In genomic region chr13:52765508-52766181, GRCm38 (mm10) we compare ENCODE assay signal across 7 mouse cellular contexts.
DNase-seq lines count a peak whose midpoint lies in the region; ATAC-seq and TF ChIP-seq lines count a peak whose summit lies in the region.

No protein-coding gene starts in this region.

- 17% methylated on average over 13 of the region's 13 CpGs for WGBS in hindbrain, embryonic 15.5 days
- WGBS in limb, embryonic 10.5 days, result 18% methylated on average over 13 of the region's 13 CpGs
- 11% methylated on average over 13 of the region's 13 CpGs for WGBS in olfactory bulb, adult 2 months

- peak overlapping the region; percentile 12; the same call in 1 of the 2 replicates for H3K27ac ChIP-seq in hindbrain, embryonic 15.5 days (replicated peaks)
- H3K27ac ChIP-seq in limb, embryonic 10.5 days, result no peak overlapping the region; the same call in none of the 2 replicates
- H3K27ac ChIP-seq in olfactory bulb, adult 2 months (ENCODE audit: insufficient read depth, low read depth, low read length), result peak overlapping the region; percentile 78

- TF ChIP-seq POLR2A in olfactory bulb, adult 2 months (IDR thresholded peaks at IDR 0.05; ENCODE audit: insufficient read depth, low read depth, low read length), result no peak

- H3K36me3 ChIP-seq in hindbrain, embryonic 15.5 days, result no peaks in the 10 kb centered on the region
- H3K36me3 ChIP-seq in limb, embryonic 10.5 days, result no peaks in the 10 kb centered on the region

- H3K4me1 ChIP-seq in hindbrain, embryonic 15.5 days (replicated peaks), result peaks cover 18% of the 10 kb centered on the region
- H3K4me1 ChIP-seq in limb, embryonic 10.5 days, result peaks cover 27% of the 10 kb centered on the region
- H3K4me1 ChIP-seq in olfactory bulb, adult 2 months (ENCODE audit: control insufficient read depth, insufficient read depth, low read length), result peaks cover 15% of the 10 kb centered on the region

- H3K4me3 ChIP-seq in hindbrain, embryonic 15.5 days, result no peak overlapping the region
- no peak overlapping the region for H3K4me3 ChIP-seq in limb, embryonic 10.5 days
- H3K4me3 ChIP-seq in olfactory bulb, adult 2 months (ENCODE audit: insufficient read depth, low read depth, low read length), result no peak overlapping the region

- no peaks in the 10 kb centered on the region for H3K27me3 ChIP-seq in hindbrain, embryonic 15.5 days
- 0 out of 2 replicates have a peak, but pooled peaks cover 8% of the 10 kb centered on the region for H3K27me3 ChIP-seq in limb, embryonic 10.5 days (ENCODE audit: low read depth, poor library complexity, severe bottlenecking)

- no peak overlapping the region for H3K4me2 ChIP-seq in hindbrain, embryonic 15.5 days

- TF ChIP-seq CTCF in olfactory bulb, adult 2 months (IDR thresholded peaks at IDR 0.05; ENCODE audit: insufficient read depth, low read depth, low read length), result no peak

- no peak overlapping the region for H3K9ac ChIP-seq in hindbrain, embryonic 15.5 days

- ATAC-seq in hindbrain, embryonic 15.5 days (ENCODE audit: low FRiP score, low read depth), result peak; percentile 61; the same call in 1 of the 2 replicates

- H3K9me3 ChIP-seq in hindbrain, embryonic 15.5 days, result no peaks in the 10 kb centered on the region
- H3K9me3 ChIP-seq in limb, embryonic 10.5 days (replicated peaks), result no peaks in the 10 kb centered on the region

- DNase-seq in Muller cell, postnatal 12 days (ENCODE audit: inconsistent ontology term), result peak; percentile 97
- peak; percentile 78 for DNase-seq in adrenal gland, postnatal 14 days
- peak; percentile 54 to 65 for DNase-seq in frontal cortex, postnatal 36 days (ENCODE audit: low spot score in 2 of 2)
- DNase-seq in limb, embryonic 10.5 days (ENCODE audit: low spot score), result peak; percentile 49
- no peak for DNase-seq in thymus, postnatal 10 days (ENCODE audit: low spot score in 2 of 2)

Comparison
In these comparisons a context has a peak if more than half of its experiments do, and no peak if none do; other contexts are left out.
1. DNase-seq: peak in Muller cell, postnatal 12 days (single experiment), adrenal gland, postnatal 14 days (single experiment), frontal cortex, postnatal 36 days (2 of 2) and limb, embryonic 10.5 days (single experiment); none in thymus, postnatal 10 days (0 of 2).